Mouse (Mus musculus) limb, embryonic 11.5 days (tissue): ENCODE data around the gene Clic3. TPM values are rescaled to one million over a fixed set of nuclear protein-coding genes. Genes with fewer than 3 reads are reported as not detected.

Source experiments
- ATAC-seq: fragments of 200-750 bp; cut with Nextera tagmentation; 2 replicates; pipeline ENCODE4 v1.8.0; 2017; ENCODE audit warnings: low read depth; ENCODE audit not compliant: insufficient number of reproducible peaks, low FRiP score, low TSS enrichment
- DNase-seq: peaks from one replicate; pipeline ENCODE4 v3.0.0-alpha.2; 2015; ENCODE audit warnings: low spot score
- H3K27ac ChIP-seq: fragments of 300-500 bp; sonication (generic); replicated peaks from 2 replicates; pipeline ENCODE4 v1.5.1; 2014; ENCODE audit warnings: low read depth, mild to moderate bottlenecking, low read length
- H3K27me3 ChIP-seq: fragments of 300-500 bp; sonication (generic); 2 replicates; pipeline ENCODE4 v1.6.1; 2014; ENCODE audit warnings: mild to moderate bottlenecking, low read length, mixed read lengths; ENCODE audit not compliant: control insufficient read depth, insufficient read depth
- H3K36me3 ChIP-seq: fragments of 300-500 bp; sonication (generic); 2 replicates; pipeline ENCODE4 v1.6.1; 2014; ENCODE audit warnings: mild to moderate bottlenecking, low read length, moderate library complexity, mixed read lengths; ENCODE audit not compliant: control insufficient read depth, insufficient read depth
- H3K4me1 ChIP-seq: fragments of 300-500 bp; sonication (generic); 2 replicates; pipeline ENCODE4 v1.6.1; 2014; ENCODE audit warnings: low read length, mixed read lengths; ENCODE audit not compliant: control insufficient read depth, insufficient read depth
- H3K4me2 ChIP-seq: fragments of 300-500 bp; sonication (generic); 2 replicates; pipeline ENCODE4 v1.6.1; 2014; ENCODE audit warnings: low read depth, mild to moderate bottlenecking, moderate library complexity; ENCODE audit not compliant: severe bottlenecking
- H3K4me3 ChIP-seq: fragments of 300-500 bp; sonication (generic); 2 replicates; pipeline ENCODE4 v1.5.1; 2014; ENCODE audit warnings: low read depth, low read length
- H3K9ac ChIP-seq: fragments of 300-500 bp; sonication (generic); 2 replicates; pipeline ENCODE4 v1.6.1; 2014; ENCODE audit warnings: mild to moderate bottlenecking, low read length
- H3K9me3 ChIP-seq: fragments of 300-500 bp; sonication (generic); 2 replicates; pipeline ENCODE4 v1.6.1; 2016; ENCODE audit warnings: low read length; ENCODE audit not compliant: control insufficient read depth
- WGBS: fragments of 180-500 bp; shearing (Covaris S2); extraction: QIAGEN DNeasy Blood & Tissue Kit; methylation state at CpG from one replicate; pipeline ENCODE4 v1.1.7; 2014; 5-methylcytosine and 5-hydroxymethylcytosine counted together
- polyA plus RNA-seq: library from polyadenylated mRNA; unstranded; fragments of >200 nt; fragmentation: Nextera tagmentation; extraction: Ambion mirVana; gene quantifications from 2 replicates; pipeline ENCODE4 v1.2.1, GENCODE M21; 2014

Gene Clic3
- polyA plus RNA-seq, 1 experiment from 2014 or later = not detected

DNA sequence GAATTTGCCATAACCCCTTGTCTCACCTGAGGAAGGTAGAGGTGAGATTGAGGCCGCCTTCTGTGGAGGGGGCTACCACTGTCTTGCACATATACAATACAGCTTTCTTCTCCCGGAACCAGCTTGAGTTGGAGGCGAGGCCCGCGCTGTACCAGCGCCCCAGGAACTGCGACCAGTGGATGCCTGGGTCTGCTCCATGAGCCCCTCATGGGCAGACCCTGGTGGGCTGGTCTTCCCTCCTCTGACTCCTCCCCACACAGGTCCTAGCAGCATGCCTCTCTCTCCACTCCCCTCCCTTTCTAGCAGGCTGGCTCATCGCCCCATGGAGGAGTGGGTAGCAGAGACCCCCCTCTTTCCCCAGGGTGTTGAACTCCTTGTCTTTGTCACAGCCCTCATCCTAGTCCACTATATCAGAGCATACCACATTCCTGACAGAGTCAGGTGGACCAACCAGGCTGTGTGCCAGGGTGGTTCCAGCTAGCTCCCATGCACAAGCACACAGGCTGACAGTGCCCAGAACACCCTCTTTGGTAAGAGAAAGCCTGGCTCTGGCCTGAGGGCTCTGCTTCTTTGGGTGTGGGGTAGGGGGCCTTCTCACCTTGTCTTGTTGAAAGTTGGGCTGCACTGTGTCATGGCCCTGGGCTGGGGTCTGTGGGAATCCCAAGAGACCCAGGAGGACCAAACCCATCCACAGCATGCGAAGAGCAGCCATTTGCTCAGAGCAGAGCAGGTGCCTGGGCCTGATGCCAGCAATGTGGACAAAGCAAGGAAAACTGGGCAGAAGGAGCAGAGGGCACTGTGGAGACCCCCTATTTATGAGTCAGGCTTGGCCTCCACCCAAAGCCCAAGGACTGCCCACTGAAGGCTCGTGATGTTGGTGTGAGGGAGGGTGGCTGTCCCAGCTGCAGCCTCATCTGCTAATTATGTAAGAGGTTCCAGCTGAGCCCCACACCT is 12.6 kb downstream of the Clic3 start:
- Histone ChIP-seq H3K27me3 (no peaks in the 10 kb centered on the region), H3K4me3 (no peak overlapping the region), H3K36me3 (no peaks in the 10 kb centered on the region), H3K9ac (no peak overlapping the region), H3K4me2 (no peak overlapping the region), H3K4me1 (peaks cover 5% of the 10 kb centered on the region; the same call in 1 of the 2 replicates), H3K27ac (no peak overlapping the region), H3K9me3 (no peaks in the 10 kb centered on the region)
- 72% methylated on average over 10 of the region's 10 CpGs for WGBS
- ATAC-seq (no peak), DNase-seq (no peak)

DNA sequence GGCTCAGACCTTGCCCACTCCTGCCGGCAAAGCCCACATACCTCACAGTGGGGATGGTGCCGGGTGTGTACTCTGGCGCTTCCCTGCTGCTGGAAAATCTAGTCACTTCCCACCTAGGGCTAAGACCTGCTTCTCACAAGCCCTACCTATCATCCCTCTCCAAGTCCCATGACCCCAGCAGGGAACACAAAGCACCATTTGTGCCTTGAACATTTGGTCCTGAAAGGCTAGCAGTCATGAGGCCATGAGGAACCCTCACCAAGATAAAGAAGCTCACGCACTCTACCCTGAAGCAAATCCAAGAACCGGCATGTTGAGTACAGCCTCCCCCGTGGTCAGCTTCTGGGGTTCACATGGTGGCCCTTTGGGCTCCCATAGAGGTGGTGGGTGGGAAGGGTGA is 13.3 kb downstream of the Clic3 start, which contains the start of gene Ptgds:
Gene Ptgds, minus strand, starts transcription at position 78 of the 400 bp plus-strand sequence.
- Histone ChIP-seq H3K9me3 (no peaks in the 10 kb centered on the region), H3K9ac (no peak within 1 kb of the TSS), H3K4me3 (no peak within 1 kb of the TSS), H3K27ac (no peak within 1 kb of the TSS), H3K36me3 (no peaks in the 10 kb centered on the region), H3K4me2 (no peak within 1 kb of the TSS), H3K4me1 (peaks cover 5% of the 10 kb centered on the region; the same call in 1 of the 2 replicates), H3K27me3 (no peaks in the 10 kb centered on the region)
- DNase-seq = no peak
- no peak for ATAC-seq
- WGBS = 49% methylated on average over 6 of the region's 6 CpGs

DNA sequence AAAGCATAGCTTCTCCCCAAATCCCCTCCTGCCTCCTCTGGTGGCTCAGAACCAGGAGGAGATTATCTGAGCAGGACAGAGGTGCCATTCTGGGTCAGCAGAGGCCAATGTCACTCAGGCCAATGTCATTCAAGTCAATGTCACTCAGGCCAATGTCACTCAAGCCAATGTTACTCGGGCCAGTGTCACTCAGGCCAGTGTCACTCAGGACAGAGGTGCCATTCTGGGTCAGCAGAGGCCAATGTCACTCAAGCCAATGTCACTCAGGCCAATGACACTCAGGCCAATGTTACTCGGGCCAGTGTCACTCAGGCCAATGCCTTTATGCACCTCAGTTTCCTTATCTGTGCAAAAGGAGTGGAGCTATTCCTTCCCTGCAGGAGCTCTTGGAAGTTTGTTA is 15.9 kb downstream of the Clic3 start:
- Histone ChIP-seq H3K36me3 (no peaks in the 10 kb centered on the region), H3K27ac (no peak overlapping the region), H3K4me2 (no peak overlapping the region), H3K27me3 (no peaks in the 10 kb centered on the region), H3K9me3 (no peaks in the 10 kb centered on the region), H3K9ac (no peak overlapping the region), H3K4me1 (no peaks in the 10 kb centered on the region), H3K4me3 (no peak overlapping the region)
- no peak for ATAC-seq
- 88% methylated on average over 2 of the region's 2 CpGs for WGBS
- DNase-seq = no peak

DNA sequence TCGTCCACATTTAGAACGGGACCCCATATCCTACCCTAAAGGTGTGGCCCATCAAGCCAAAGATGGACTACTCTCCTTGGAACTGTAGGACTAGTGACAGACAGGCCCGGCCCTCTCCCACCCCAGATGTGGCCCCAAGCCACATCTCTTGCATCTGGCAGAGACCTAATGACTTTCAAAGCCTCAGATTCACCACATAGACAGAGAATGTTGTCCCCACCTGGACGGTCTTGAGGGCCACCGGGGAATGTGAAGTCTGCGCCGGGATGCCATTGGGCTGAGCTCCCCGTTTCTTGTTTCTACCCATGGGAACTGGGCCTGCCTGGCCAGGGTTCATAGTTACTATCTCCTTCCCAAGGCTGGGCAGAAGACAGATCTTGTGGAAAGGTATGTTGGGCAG is 20.9 kb downstream of the Clic3 start:
- Histone ChIP-seq H3K27ac (no peak overlapping the region), H3K4me1 (no peaks in the 10 kb centered on the region), H3K9ac (no peak overlapping the region), H3K4me2 (no peak overlapping the region), H3K4me3 (no peak overlapping the region), H3K27me3 (no peaks in the 10 kb centered on the region), H3K36me3 (no peaks in the 10 kb centered on the region), H3K9me3 (no peaks in the 10 kb centered on the region)
- DNase-seq = no peak
- 86% methylated on average over 8 of the region's 8 CpGs for WGBS
- no peak for ATAC-seq

DNA sequence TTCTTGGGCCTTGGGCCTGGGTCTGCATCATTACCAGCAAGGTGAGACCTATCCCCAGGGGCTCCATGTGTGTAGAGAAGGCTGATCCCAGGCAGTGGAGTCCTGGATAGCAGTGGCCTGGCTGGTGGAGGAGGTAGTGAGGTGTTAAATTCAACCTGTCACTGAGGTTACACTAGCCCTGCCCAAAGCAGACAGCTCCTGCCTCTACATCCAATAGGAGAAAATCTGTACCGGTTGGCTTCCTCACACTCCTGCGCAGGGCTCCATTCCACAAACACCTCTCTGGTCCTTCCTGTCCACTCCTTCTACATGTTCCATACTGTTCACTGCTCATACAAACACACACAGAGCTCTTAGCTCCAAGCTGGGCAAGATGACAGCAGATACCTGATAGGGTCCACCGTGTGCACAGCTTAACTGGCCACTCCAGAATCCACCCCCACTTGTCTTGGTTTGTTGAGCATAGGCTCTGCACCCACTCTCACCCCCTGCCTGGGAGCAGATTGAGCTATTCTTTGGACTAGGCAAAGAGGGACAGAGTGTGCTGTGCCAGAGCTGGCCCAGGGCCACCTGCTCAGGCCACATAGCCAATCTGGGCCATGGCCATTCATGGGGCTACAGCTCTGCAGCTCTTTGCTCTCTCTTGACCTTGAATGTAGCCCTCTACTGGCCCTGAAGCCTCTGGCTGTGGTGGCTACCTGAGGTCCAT is 21.5 kb downstream of the Clic3 start:
- no peak overlapping the region for H3K4me2 ChIP-seq
- H3K27me3 ChIP-seq = no peaks in the 10 kb centered on the region
- no peak for ATAC-seq
- no peaks in the 10 kb centered on the region for H3K4me1 ChIP-seq
- no peaks in the 10 kb centered on the region for H3K36me3 ChIP-seq
- no peak overlapping the region for H3K27ac ChIP-seq
- no peak for DNase-seq
- no peak overlapping the region for H3K9ac ChIP-seq
- no peaks in the 10 kb centered on the region for H3K9me3 ChIP-seq
- H3K4me3 ChIP-seq = no peak overlapping the region
- 96% methylated on average over 3 of the region's 3 CpGs for WGBS

DNA sequence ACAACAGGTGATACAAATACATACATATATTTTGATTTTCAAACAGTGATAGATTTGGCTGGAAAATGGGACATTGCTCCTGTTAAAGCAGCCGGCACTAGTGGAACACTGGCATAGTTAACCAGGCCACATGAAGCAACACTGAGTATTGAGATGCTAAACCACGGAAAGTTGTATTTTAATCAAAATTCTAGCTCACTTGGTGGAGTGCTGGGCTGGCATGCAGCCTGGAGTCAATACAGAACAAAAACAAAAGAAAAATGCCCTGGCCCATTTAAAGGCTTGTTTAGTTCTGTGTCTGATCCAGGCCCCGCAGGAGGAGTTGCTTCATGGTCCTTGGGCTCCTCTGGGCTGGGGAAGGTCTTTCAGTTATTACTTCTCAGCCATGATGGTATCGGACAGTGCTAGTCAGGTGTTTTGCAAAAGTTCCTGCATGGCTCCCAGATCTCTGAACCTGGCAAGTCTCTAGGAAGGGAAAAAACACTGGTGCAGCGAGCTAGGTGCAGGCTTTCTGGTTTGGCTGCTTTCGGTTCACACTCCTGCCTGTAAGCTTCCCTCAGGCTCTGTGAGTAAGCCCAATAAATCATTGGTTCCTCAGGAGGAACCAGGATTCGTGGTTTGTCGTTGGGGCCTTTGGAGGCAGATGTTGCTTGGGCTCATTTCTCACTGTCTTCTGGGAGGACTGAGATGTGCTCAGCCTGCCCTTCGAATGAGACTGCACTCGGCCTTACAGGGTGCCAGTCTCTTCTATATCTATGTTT is 23.1 kb downstream of the Clic3 start:
- WGBS = 64% methylated on average over 10 of the region's 10 CpGs
- H3K4me2 ChIP-seq = no peak overlapping the region
- H3K36me3 ChIP-seq = no peaks in the 10 kb centered on the region
- ATAC-seq (no peak), DNase-seq (no peak)
- H3K4me3 ChIP-seq = no peak overlapping the region
- no peak overlapping the region for H3K27ac ChIP-seq
- H3K4me1 ChIP-seq = no peaks in the 10 kb centered on the region
- H3K27me3 ChIP-seq = no peaks in the 10 kb centered on the region
- no peaks in the 10 kb centered on the region for H3K9me3 ChIP-seq
- H3K9ac ChIP-seq = no peak overlapping the region

DNA sequence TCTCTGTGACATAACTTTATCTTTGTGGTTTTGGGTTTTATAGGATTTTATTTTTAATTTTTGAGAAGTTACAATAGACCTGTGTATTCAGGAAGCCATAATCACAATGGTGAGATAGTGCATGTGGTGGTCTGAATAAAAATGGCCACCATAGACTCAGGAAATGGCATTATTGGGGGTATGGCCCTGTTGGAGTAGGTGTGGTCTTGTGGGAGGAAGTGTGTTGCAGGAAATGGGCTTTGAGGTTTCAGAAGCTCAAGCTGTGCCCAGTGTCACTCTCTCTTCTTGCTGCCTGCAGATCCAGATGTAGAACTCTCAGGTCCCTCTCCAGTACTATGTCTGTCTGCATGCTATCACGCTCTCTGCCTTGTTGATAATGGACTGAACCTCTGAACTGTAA is 23.9 kb downstream of the Clic3 start:
- H3K36me3 ChIP-seq = no peaks in the 10 kb centered on the region
- no peaks in the 10 kb centered on the region for H3K4me1 ChIP-seq
- WGBS = 87% methylated on average over 1 of the region's 1 CpGs
- no peak overlapping the region for H3K4me3 ChIP-seq
- no peaks in the 10 kb centered on the region for H3K27me3 ChIP-seq
- H3K9me3 ChIP-seq = no peaks in the 10 kb centered on the region
- DNase-seq = no peak
- ATAC-seq = no peak
- no peak overlapping the region for H3K27ac ChIP-seq
- H3K9ac ChIP-seq = no peak overlapping the region
- H3K4me2 ChIP-seq = no peak overlapping the region

DNA sequence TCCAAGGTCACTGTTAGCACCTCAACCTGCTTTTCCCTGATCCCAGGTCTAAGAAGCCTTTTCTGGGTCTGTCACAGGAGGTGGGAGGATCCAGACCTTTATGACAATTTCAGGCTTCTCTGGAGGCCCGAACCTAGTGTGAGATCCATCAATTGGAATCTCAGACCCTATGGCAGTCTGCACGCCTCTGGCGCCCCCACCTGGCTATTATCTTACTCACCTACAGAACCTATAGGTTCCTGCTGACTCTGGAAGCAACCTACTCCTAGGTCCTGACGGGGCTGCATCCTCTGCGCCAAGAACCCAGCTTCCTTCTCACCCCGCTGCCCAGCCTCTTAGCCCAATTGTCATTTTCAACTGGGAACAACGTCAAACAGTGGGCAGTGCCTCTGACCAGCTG is 26.3 kb downstream of the Clic3 start:
- no peaks in the 10 kb centered on the region for H3K36me3 ChIP-seq
- no peak overlapping the region for H3K4me2 ChIP-seq
- DNase-seq = peak; percentile 58
- ATAC-seq = no peak
- no peaks in the 10 kb centered on the region for H3K27me3 ChIP-seq
- 29% methylated on average over 7 of the region's 7 CpGs for WGBS
- no peak overlapping the region for H3K9ac ChIP-seq
- no peaks in the 10 kb centered on the region for H3K4me1 ChIP-seq
- H3K9me3 ChIP-seq = no peaks in the 10 kb centered on the region
- H3K27ac ChIP-seq = no peak overlapping the region
- no peak overlapping the region for H3K4me3 ChIP-seq
